8 mouse cellular contexts compared by ENCODE assay signal in the genomic region with DNA sequence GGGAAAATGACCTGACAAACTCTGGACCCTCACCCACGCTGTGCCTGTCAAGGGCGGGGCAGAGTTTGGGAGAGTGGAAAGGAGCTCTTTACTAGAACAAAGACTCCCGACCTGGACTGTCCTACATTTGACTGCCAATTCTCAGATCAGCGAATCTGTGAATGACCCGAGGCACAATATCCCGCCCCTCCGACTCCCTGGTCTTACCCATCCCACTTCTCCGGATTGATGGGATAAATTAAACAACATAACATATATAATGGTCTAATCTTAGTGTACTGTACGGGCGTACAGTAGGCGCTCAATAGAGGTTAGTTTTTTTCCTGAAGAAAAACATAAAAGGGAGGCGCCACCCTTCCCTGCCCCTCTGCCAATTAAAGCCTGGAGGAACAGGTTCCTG. TPM values are rescaled to one million over a fixed set of nuclear protein-coding genes. Genes with fewer than 3 reads are reported as not detected.
DNase-seq lines count a peak whose midpoint lies in the region; ATAC-seq and TF ChIP-seq lines count a peak whose summit lies in the region.

No protein-coding gene starts in this region.

- peak overlapping the region; percentile 67 for H3K4me3 ChIP-seq in heart, adult 2 months
- H3K4me3 ChIP-seq in G1E (ENCODE audit: low read depth, low read length) (peak overlapping the region; percentile 96; the same call in 1 of the 2 replicates), macrophage (ENCODE audit: inconsistent target) (peak overlapping the region; percentile 47)
- H3K4me3 ChIP-seq in heart, postnatal 0 days (ENCODE audit: low read depth, low read length) = peak overlapping the region; percentile 84

- 34% methylated on average over 12 of the region's 12 CpGs for WGBS in heart, adult 2 months
- WGBS in heart, postnatal 0 days = 25% methylated on average over 12 of the region's 12 CpGs
- 62% methylated on average over 9 of the region's 12 CpGs for WGBS in macrophage (ENCODE audit: missing documents)

- DNase-seq in heart, adult 2 months = no peak
- no peak for DNase-seq in heart, adult 8-10 months (ENCODE audit: low spot score)
- no peak for DNase-seq in G1E (ENCODE audit: low spot score)
- no peak for DNase-seq in heart, postnatal 0 days (ENCODE audit: low spot score)
- no peak for DNase-seq in thymus, postnatal 10 days (ENCODE audit: low spot score in 2 of 2)
- DNase-seq in frontal cortex, postnatal 25 days (ENCODE audit: low spot score in 2 of 2) = no peak
- no peak for DNase-seq in lung, postnatal 4 days

- H3K36me3 ChIP-seq in heart, adult 2 months (ENCODE audit: control insufficient read depth, insufficient read depth, low read length) = no peaks in the 10 kb centered on the region
- H3K36me3 ChIP-seq in G1E (replicated peaks) = peaks cover 30% of the 10 kb centered on the region
- H3K36me3 ChIP-seq in heart, postnatal 0 days (replicated peaks; ENCODE audit: control insufficient read depth, insufficient read depth, low read length) = no peaks in the 10 kb centered on the region
- H3K36me3 ChIP-seq in macrophage (ENCODE audit: inconsistent target) = no peaks in the 10 kb centered on the region

- H3K9me3 ChIP-seq in G1E (replicated peaks) = no peaks in the 10 kb centered on the region
- no peaks in the 10 kb centered on the region for H3K9me3 ChIP-seq in heart, postnatal 0 days (replicated peaks; ENCODE audit: control insufficient read depth, low read length)

- no peak overlapping the region for H3K9ac ChIP-seq in heart, adult 2 months (ENCODE audit: low read depth, low read length)
- peak overlapping the region; percentile 60 for H3K9ac ChIP-seq in heart, postnatal 0 days (replicated peaks; ENCODE audit: low read depth, low read length)

- no peaks in the 10 kb centered on the region for H3K27me3 ChIP-seq in heart, adult 2 months (ENCODE audit: control insufficient read depth, insufficient read depth, low read length)
- H3K27me3 ChIP-seq in G1E (ENCODE audit: insufficient read depth, low read length) = no peaks in the 10 kb centered on the region
- no peaks in the 10 kb centered on the region for H3K27me3 ChIP-seq in heart, postnatal 0 days (ENCODE audit: control insufficient read depth, insufficient read depth, low read length)

- no peak for ATAC-seq in G1E (ENCODE audit: extremely low read depth, insufficient number of reproducible peaks, low FRiP score, poor library complexity, severe bottlenecking)
- ATAC-seq in heart, postnatal 0 days (ENCODE audit: insufficient read depth, low read depth) = no peak

- no peak for TF ChIP-seq CTCF in heart, adult 2 months (IDR thresholded peaks at IDR 0.05)
- no peak for TF ChIP-seq CTCF in G1E (IDR thresholded peaks at IDR 0.05; ENCODE audit: low read depth, low read length)
- no peak for TF ChIP-seq CTCF in heart, postnatal 0 days (IDR thresholded peaks at IDR 0.05; ENCODE audit: low read depth)

- no peak for TF ChIP-seq POLR2A in heart, adult 2 months (IDR thresholded peaks at IDR 0.05; ENCODE audit: insufficient read depth, low read depth, low read length)

- no peaks in the 10 kb centered on the region; the same call in 1 of the 2 replicates for H3K4me1 ChIP-seq in heart, adult 2 months (ENCODE audit: control insufficient read depth, insufficient read depth, low read length)
- H3K4me1 ChIP-seq in G1E (ENCODE audit: insufficient read depth, low read depth, low read length) = peaks cover 52% of the 10 kb centered on the region
- peaks cover 5% of the 10 kb centered on the region; the same call in 1 of the 2 replicates for H3K4me1 ChIP-seq in heart, postnatal 0 days (ENCODE audit: control insufficient read depth, insufficient read depth)

- H3K79me2 ChIP-seq in heart, adult 2 months (replicated peaks; ENCODE audit: control insufficient read depth, insufficient read depth, low read length) = no peaks in the 10 kb centered on the region
- peaks cover 37% of the 10 kb centered on the region for H3K79me2 ChIP-seq in macrophage (ENCODE audit: inconsistent target)

- no peak overlapping the region; the same call in 1 of the 2 replicates for H3K27ac ChIP-seq in heart, adult 2 months
- H3K27ac ChIP-seq in heart, postnatal 0 days (ENCODE audit: low read depth) = no peak overlapping the region
- peak overlapping the region; percentile 67 for H3K27ac ChIP-seq in macrophage

- intact Hi-C loops in heart, adult 2 months (cut with DNase I) = no loop called here

- peak overlapping the region; percentile 100 for H3K4me2 ChIP-seq in heart, postnatal 0 days (ENCODE audit: low read depth, low read length)

- TF ChIP-seq EP300 in heart, adult 2 months (IDR thresholded peaks at IDR 0.05; ENCODE audit: insufficient read depth, low read depth, low read length) = no peak
- no peak for TF ChIP-seq EP300 in heart, postnatal 0 days (IDR thresholded peaks at IDR 0.05; ENCODE audit: low read depth)

RNA-seq across cellular contexts. Expression of a gene that starts 0.7 kb away (rescaled TPM):
- total RNA-seq in heart, adult 2 months (2021) = 1 to 10 TPM in 1 of 2 experiments, under 1 TPM in 1; 0.65 to 5.3 TPM
- polyA plus RNA-seq in heart, adult 2 months (2012; rRNA removed) = 0.41 and 1.3 TPM in 2 replicates
- 1 to 10 TPM in 1 of 4 experiments, under 1 TPM in 3; 0.38 to 2.1 (median 0.59) TPM for total RNA-seq in heart, adult 8-10 months (2022)
- total RNA-seq in G1E (2014; fragmentation: Nextera tagmentation) = 29.9 and 70.3 TPM in 2 replicates
- 14.1 and 16.3 TPM in 2 replicates for total RNA-seq in G1E (2017)
- 45.6 and 45.9 TPM in 2 replicates for polyA plus RNA-seq in G1E (2012)
- total RNA-seq in heart, postnatal 0 days (2014; rRNA removed; ENCODE audit: low replicate concordance) = 6.4 and 6.9 TPM in 2 replicates
- 2.4 and 2.6 TPM in 2 replicates for polyA plus RNA-seq in heart, postnatal 0 days (2015; fragmentation: Nextera tagmentation; extraction: Ambion mirVana)
- 1 to 10 TPM; 1.3 to 8.2 (median 3.5) TPM for total RNA-seq in macrophage (2018; cell fraction: chromatin; rRNA removed)
- 1 to 10 TPM in 22 of 26 experiments, under 1 TPM in 4; 0.38 to 2.9 (median 1.6) TPM for total RNA-seq in macrophage (2018; cell fraction: cytosol; rRNA removed)
- total RNA-seq in macrophage (2018; cell fraction: nucleus; rRNA removed) = 10 to 100 TPM in 1 of 26 experiments, 1 to 10 TPM in 25; 1.1 to 12.0 (median 3.1) TPM
- 1.5 to 5.0 TPM (median 2.6 TPM) in 3 replicates for polyA plus RNA-seq in macrophage (2018)

RNA-seq across cellular contexts. Expression of a gene that starts 28.2 kb away (rescaled TPM):
- 10 to 100 TPM; 56.8 to 58.8 TPM for total RNA-seq in heart, adult 2 months (2021)
- polyA plus RNA-seq in heart, adult 2 months (2012; rRNA removed) = 92.1 and 120 TPM in 2 replicates
- total RNA-seq in heart, adult 8-10 months (2022) = 10 to 100 TPM; 41.4 to 71.3 (median 61.6) TPM
- total RNA-seq in G1E (2014; fragmentation: Nextera tagmentation) = not detected in 2 replicates
- total RNA-seq in G1E (2017) = 0.22 TPM in 1 of 2 replicates, not detected in the other
- polyA plus RNA-seq in G1E (2012) = not detected in 2 replicates
- 238 and 259 TPM in 2 replicates for total RNA-seq in heart, postnatal 0 days (2014; rRNA removed; ENCODE audit: low replicate concordance)
- 169 and 188 TPM in 2 replicates for polyA plus RNA-seq in heart, postnatal 0 days (2015; fragmentation: Nextera tagmentation; extraction: Ambion mirVana)
- total RNA-seq in macrophage (2018; cell fraction: chromatin; rRNA removed) = 100 to 1,000 TPM in 1 of 26 experiments, 10 to 100 TPM in 17, 1 to 10 TPM in 6, under 1 TPM in 1, not detected in 1; 0.79 to 106 (median 19.0) TPM
- total RNA-seq in macrophage (2018; cell fraction: cytosol; rRNA removed) = 10 to 100 TPM in 15 of 26 experiments, 1 to 10 TPM in 7, under 1 TPM in 4; 0.19 to 99.1 (median 14.3) TPM
- total RNA-seq in macrophage (2018; cell fraction: nucleus; rRNA removed) = 100 to 1,000 TPM in 6 of 26 experiments, 10 to 100 TPM in 16, 1 to 10 TPM in 2, not detected in 2; 1.7 to 296 (median 18.8) TPM
- polyA plus RNA-seq in macrophage (2018) = 0.34 to 38.1 TPM (median 3.1 TPM) in 3 replicates

RNA-seq across cellular contexts. Expression of a gene that starts 34.7 kb away (rescaled TPM):
- total RNA-seq in heart, adult 2 months (2021) = 10 to 100 TPM in 1 of 2 experiments, 1 to 10 TPM in 1; 7.8 to 10.2 TPM
- 8.6 and 9.4 TPM in 2 replicates for polyA plus RNA-seq in heart, adult 2 months (2012; rRNA removed)
- 10 to 100 TPM in 1 of 4 experiments, 1 to 10 TPM in 3; 6.8 to 12.6 (median 9.1) TPM for total RNA-seq in heart, adult 8-10 months (2022)
- total RNA-seq in G1E (2014; fragmentation: Nextera tagmentation) (0.30 TPM in 1 of 2 replicates, not detected in the other), G1E (2017) (0.05 and 0.06 TPM in 2 replicates)
- polyA plus RNA-seq in G1E (2012) (0.04 and 0.05 TPM in 2 replicates), macrophage (2018) (0.04 to 0.09 TPM (median 0.07 TPM) in 3 replicates)
- total RNA-seq in heart, postnatal 0 days (2014; rRNA removed; ENCODE audit: low replicate concordance) = 2.9 and 3.2 TPM in 2 replicates
- 1.7 and 2.0 TPM in 2 replicates for polyA plus RNA-seq in heart, postnatal 0 days (2015; fragmentation: Nextera tagmentation; extraction: Ambion mirVana)
- total RNA-seq in macrophage (2018; cell fraction: chromatin; rRNA removed) = 1 to 10 TPM in 2 of 26 experiments, under 1 TPM in 17, not detected in 7; 0.13 to 7.5 (median 0.30) TPM
- total RNA-seq in macrophage (2018; cell fraction: cytosol; rRNA removed) = under 1 TPM in 20 of 26 experiments, not detected in 6; 0.03 to 0.29 (median 0.06) TPM
- 1 to 10 TPM in 1 of 26 experiments, under 1 TPM in 14, not detected in 11; 0.11 to 4.8 (median 0.19) TPM for total RNA-seq in macrophage (2018; cell fraction: nucleus; rRNA removed)

Comparison
In these comparisons a context has a peak if more than half of its experiments do, and no peak if none do; other contexts are left out.
1. RNA of a gene that starts 28.2 kb away (total RNA-seq): 238 to 259 TPM in heart, postnatal 0 days, 41.4 to 71.3 TPM in heart, adult 8-10 months and 56.8 to 58.8 TPM in heart, adult 2 months; 0.22 TPM in G1E; every median in the first group is over 10 times any median in the second.
2. Peak in every context shown above with its lines, with median percentiles within 50 percentile points of each other: H3K4me3 ChIP-seq.